Mouse (Mus musculus): ENCODE data around the gene Xylt1. TPM values are rescaled to one million over a fixed set of nuclear protein-coding genes. Genes with fewer than 3 reads are reported as not detected.

The Xylt1 gene
- total RNA-seq, 2 experiments from 2014 or later, result 7.6 to 8.6 TPM

- no peak for DNase-seq (ENCODE audit: low spot score in 2 of 2)
Measured at GRCm38 (mm10) chr7:117393976-117394375, 13.2 kb downstream of the Xylt1 start.

GRCm38 (mm10) chr7:117394380-117394779, 13.6 kb downstream of the Xylt1 start:
- no peak for DNase-seq (ENCODE audit: low spot score in 2 of 2)

DNA sequence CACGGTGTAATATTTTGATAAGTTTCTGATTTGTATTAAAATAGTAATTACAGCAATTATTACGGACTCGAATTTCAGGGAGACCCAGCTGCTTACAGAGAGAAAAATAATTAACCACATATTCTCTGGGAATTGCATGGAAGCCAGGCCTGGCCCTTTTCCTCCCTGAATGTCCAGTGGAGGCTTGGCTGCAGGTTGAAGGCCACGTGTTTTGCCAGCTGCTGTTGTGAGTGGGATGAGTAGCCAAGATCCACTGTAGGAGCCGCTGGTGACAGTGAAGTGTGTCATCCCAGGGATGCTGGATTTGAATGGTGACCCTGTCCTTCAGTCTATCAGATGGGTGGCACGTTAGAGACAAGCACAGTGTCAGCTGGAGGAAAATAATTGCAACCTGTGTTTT, 14.7 kb downstream of the Xylt1 start:
- no peak for DNase-seq (ENCODE audit: low spot score in 2 of 2)

DNA sequence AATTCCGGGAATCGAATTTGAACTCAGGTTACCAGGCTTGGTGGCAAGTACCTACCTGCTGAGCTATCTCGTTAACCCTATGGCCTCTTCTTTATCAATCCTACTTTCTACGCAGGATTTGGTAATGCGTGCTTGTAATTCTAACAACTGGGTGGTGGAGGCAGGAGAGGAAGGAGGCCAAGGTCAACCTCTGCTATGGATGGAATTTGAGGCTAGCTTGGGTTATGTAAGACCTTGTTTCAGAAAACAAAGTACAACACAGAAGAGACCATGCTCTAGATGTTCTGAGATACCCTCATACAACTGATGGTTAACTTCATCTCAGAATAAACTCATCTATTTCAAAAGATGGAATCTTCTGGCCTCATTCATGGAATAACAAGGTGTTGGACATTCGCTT, 17.1 kb downstream of the Xylt1 start:
- no peak for DNase-seq (ENCODE audit: low spot score in 2 of 2)

GRCm38 (mm10) chr7:117399971-117400370, 19.2 kb downstream of the Xylt1 start:
- DNase-seq (ENCODE audit: low spot score in 2 of 2), result no peak

- DNase-seq (ENCODE audit: low spot score in 2 of 2), result no peak
Measured at GRCm38 (mm10) chr7:117401581-117401980, 20.8 kb downstream of the Xylt1 start.

DNA sequence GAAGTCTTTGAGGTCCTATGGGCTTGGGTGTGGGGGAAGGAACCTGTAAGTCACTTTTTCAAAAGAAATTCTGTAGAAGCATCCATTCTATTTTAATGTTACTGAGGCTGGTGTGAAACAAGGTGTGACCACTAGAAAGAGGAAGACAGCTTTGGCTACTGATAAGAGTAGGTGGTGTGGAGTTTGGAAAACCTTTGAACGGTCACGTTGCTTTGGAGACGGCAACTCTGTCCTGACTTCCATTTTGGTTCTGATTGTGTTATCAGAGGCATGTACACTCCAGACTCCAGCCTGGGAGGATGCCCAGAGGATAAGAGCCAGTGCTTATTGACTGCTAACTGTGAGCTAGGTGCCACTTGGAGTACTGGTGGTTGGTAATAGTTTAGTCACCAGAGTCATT, 25.6 kb downstream of the Xylt1 start:
- no peak for DNase-seq (ENCODE audit: low spot score in 2 of 2)

- DNase-seq (ENCODE audit: low spot score in 2 of 2), result no peak
Measured at GRCm38 (mm10) chr7:117409268-117409988, 28.6 kb downstream of the Xylt1 start.

- no peak for DNase-seq (ENCODE audit: low spot score in 2 of 2)
Measured at GRCm38 (mm10) chr7:117411874-117412273, 31.1 kb downstream of the Xylt1 start.

GRCm38 (mm10) chr7:117412405-117412804, 31.6 kb downstream of the Xylt1 start:
- DNase-seq (ENCODE audit: low spot score in 2 of 2), result peak; percentile 29 to 53

DNA sequence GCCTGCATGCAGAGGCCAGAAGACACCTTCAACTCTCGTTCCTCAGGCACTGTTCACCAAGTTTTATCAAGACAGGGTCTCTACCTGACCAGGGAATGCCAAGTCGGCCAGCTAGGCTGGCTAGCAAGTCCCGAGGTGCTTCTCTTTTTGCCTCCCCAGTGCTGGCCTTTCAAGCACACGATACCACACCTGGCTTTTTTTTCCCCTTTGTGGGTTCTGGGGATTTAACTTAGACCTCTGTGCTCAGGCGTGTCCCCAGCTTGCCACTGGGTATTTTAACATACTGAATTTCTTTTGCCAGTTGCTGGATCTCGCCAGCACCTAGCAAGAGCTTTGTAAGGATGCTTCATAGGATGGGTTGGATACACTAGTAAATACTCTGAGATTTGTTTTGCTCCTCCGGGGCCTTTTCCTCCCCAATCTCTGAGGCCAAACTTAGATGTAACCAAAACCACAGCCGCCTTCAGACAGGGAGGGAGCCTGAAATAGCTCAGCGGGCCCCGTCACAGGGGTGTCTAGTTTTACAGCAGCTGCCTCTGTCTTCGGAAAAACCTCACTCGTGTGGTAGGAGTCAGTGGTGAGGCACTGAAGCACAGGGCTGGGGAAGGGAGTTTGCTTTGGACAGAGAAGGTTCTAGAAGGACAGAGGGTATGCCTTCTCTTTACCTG, 33.7 kb downstream of the Xylt1 start:
- no peak for DNase-seq (ENCODE audit: low spot score in 2 of 2)

DNA sequence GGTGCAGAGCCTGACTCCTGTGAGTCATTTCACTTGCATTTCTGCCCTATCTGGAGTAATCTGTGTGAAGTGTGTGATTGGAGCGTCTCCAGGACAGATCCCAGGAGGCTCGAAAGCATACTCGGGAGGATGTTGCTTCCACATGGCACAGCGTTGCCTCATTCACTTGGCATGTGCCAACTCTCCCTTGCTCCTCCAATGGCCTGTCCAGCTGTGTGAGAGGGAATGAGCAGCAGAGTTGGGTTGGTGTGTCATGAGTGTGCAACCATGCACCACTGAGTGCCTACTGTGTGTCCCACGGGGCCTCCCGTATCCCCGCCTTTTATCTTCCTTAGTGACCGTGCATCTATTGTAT, 34.2 kb downstream of the Xylt1 start:
- DNase-seq (ENCODE audit: low spot score in 2 of 2), result no peak

DNA sequence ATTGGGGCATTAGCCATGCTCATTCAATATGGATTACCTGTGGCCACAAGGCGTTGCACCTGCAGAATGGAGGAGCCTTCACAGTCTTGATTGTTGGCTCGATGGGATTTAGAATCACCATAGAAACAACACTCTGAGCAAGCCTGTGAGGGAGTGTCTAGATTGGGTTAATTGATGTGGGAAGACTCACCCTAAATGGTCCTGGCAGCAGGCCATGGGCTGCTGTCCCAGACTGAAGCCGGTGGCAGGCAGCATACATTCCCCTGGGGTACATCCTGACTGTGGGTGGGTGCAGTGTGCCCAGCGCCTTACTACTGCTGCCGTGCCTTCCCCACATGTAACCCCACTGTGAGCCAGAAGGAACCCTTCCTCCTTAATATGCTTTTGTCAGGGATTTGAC, 38.3 kb downstream of the Xylt1 start:
- no peak for DNase-seq (ENCODE audit: low spot score in 2 of 2)

DNA sequence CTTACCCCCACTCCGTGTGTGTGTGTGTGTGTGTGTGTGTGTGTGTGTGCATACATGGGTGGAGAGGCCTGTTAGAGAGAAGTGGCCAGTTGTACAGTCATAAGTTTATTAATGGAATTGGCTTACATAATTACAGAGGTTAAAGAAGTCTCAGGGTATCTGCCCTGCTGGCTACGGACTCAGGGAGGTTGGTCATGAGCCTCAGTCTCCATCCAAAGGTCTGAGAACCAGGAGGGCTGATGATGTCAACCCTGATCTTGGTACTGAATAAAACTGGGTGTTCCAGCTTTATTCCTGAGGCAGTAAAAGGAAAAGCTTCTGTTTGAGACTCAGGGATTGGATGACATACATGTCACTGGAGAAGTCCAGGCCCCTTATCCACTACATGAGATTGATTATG, 39.1 kb downstream of the Xylt1 start:
- no peak for DNase-seq (ENCODE audit: low spot score in 2 of 2)

GRCm38 (mm10) chr7:117420301-117420700, 39.5 kb downstream of the Xylt1 start:
- DNase-seq (ENCODE audit: low spot score in 2 of 2), result no peak

DNA sequence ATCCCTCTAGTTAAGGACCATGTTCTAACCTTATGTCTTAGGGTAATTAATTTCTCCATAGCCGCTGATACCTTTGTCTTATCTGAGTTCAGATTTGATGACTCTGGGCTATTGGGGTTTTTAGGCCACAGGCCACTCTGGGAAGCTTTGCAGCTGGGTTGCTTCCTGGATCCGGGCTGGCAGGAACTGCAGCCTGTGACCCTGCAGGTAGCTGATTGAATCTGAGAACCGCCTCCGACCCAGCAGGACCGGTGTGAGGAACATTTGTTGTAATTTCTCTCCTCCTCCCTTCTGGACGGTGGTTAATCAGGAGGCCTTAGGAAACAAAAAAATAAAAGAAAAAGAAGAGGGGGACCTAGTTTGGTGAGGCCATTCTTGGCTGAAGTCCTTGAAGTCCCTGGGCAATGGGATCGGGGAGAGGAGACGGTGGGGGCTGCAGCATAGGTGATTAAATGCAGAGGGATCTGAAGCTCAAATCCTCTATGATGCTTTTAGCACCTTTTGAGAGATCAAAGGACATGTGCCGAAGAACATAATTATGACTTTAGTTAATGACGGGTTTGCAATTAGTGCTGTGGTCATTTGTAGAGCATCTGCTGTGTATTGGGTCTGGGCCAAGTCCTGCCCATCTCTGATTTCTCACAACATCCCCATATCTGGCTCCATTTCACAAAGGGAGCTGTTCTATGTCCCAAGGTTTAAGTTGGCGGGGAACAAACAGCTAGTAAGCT, 40.2 kb downstream of the Xylt1 start:
- no peak for DNase-seq (ENCODE audit: low spot score in 2 of 2)

GRCm38 (mm10) chr7:117424841-117425240, 44.1 kb downstream of the Xylt1 start:
- DNase-seq (ENCODE audit: low spot score in 2 of 2), result no peak

DNA sequence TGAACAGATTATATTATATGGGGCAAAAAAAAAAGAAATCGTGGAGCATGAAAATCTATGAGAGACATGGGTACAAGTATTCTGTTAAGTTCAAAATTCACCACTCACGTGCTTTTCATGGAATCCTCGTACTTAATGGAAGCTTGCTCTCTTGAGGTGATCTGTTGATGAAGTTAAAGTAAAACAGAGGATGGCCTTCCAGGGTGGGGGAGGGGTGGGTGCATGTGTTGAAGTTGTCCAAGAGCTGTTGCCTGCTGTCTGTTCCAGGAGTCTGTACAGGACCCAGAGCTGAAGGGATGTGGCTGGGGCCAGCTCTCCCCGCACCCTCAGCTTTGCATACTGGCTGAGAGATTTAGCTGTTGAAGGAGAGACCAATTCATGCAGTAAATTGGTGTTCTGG, 45.6 kb downstream of the Xylt1 start:
- DNase-seq (ENCODE audit: low spot score in 2 of 2), result no peak

GRCm38 (mm10) chr7:117428690-117429224, 48.0 kb downstream of the Xylt1 start:
- DNase-seq (ENCODE audit: low spot score in 2 of 2), result no peak

DNA sequence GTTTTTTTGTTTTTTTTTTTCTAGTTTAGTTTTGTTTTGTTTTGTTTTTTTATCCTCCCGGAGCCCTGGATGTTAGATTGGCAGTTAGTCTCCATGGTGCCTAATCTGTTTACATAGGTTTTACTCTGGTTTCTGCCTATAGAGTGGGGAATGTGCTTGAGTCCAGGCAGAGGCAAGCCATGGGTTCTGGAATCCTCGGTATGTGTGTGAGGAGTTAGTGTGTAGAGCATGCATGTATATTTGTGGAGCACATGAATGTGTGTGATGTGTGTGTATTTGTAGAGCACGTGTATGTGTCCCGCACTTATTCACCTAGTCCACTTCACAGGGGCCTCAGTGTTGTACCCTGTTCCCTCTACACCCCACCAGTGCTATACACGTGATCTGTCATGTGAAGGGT, 48.7 kb downstream of the Xylt1 start:
- no peak for DNase-seq (ENCODE audit: low spot score in 2 of 2)

DNA sequence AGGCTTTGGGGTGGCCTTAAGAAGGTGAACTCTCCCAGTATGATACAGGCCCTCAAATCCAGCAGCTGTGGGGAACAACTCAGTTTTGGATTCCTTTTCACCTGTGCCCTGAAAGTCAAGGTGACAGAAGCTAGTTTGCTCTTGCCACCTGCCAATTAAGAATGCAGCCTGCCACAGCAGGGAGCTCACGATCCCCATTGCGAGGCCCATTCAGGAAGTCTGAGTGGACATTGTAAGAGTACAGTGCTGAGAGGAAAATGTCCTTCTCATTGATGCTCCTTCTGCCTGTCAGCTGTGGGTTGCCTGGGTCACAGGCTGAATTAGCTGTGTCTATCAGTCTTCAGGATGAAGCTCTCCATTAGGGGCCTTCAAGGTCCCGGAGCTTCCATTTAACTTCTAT, 49.1 kb downstream of the Xylt1 start:
- no peak for DNase-seq (ENCODE audit: low spot score in 2 of 2)

- DNase-seq (ENCODE audit: low spot score in 2 of 2), result no peak
Measured at GRCm38 (mm10) chr7:117430361-117430935, 49.7 kb downstream of the Xylt1 start.
